Mouse (Mus musculus) kidney, postnatal 25 days (tissue): ENCODE results near the gene Ap2a1.
"Not testable (repeated sequence)": the region's sequence is repeated elsewhere in the genome, so short reads cannot be mapped to it uniquely, and the experiment has no call there.

Experiments
- DNase-seq, 2 experiments: peaks; one replicate each; pipeline ENCODE4 v3.0.0; 2021; ENCODE audit warnings: mixed read lengths in 2 of 2

Gene Ap2a1

GRCm38 (mm10) chr7:44893197-44893596 lies 36.1 kb downstream of the Ap2a1 start:
- DNase-seq, result no peak

- peak; percentile 96 for DNase-seq
Measured at GRCm38 (mm10) chr7:44892276-44892921, 36.9 kb downstream of the Ap2a1 start, which contains the start of gene Med25. Med25 (minus strand) TSS chr7:44892712.

- peak in 1 of 2 experiments; percentile 38 for DNase-seq
Measured at GRCm38 (mm10) chr7:44891611-44892010, 37.7 kb downstream of the Ap2a1 start.

- peak in 1 of 2 experiments; percentile 46 for DNase-seq
Measured at GRCm38 (mm10) chr7:44890737-44891136, 38.6 kb downstream of the Ap2a1 start.

- DNase-seq, result peak in 1 of 2 experiments; percentile 49
Measured at GRCm38 (mm10) chr7:44890180-44890579, 39.1 kb downstream of the Ap2a1 start.

- no peak for DNase-seq
Measured at GRCm38 (mm10) chr7:44888256-44889105, 40.8 kb downstream of the Ap2a1 start.

- DNase-seq, result no peak
Measured at GRCm38 (mm10) chr7:44886964-44887363, 42.3 kb downstream of the Ap2a1 start.

- no peak for DNase-seq
Measured at GRCm38 (mm10) chr7:44884637-44885036, 44.7 kb downstream of the Ap2a1 start.

- no peak for DNase-seq
Measured at GRCm38 (mm10) chr7:44883036-44883435, 46.3 kb downstream of the Ap2a1 start.

GRCm38 (mm10) chr7:44877833-44878232 lies 51.5 kb downstream of the Ap2a1 start:
- DNase-seq, result no peak

GRCm38 (mm10) chr7:44871774-44872173 lies 57.5 kb downstream of the Ap2a1 start:
- DNase-seq, result not testable (repeated sequence)

- no peak for DNase-seq
Measured at GRCm38 (mm10) chr7:44871181-44871580, 58.1 kb downstream of the Ap2a1 start.

- no peak for DNase-seq
Measured at GRCm38 (mm10) chr7:44870614-44871013, 58.7 kb downstream of the Ap2a1 start.

GRCm38 (mm10) chr7:44869697-44870528 lies 59.4 kb downstream of the Ap2a1 start, which contains the start of gene Ptov1:
Ptov1 (minus strand) TSS chr7:44869788.
- DNase-seq, result peak; percentile 93 to 97

- peak; percentile 70 to 87 for DNase-seq
Measured at GRCm38 (mm10) chr7:44868919-44869696, 60.2 kb downstream of the Ap2a1 start.

GRCm38 (mm10) chr7:44868465-44868864 lies 60.8 kb downstream of the Ap2a1 start:
- peak; percentile 40 to 69 for DNase-seq

- peak in 1 of 2 experiments; percentile 35 for DNase-seq
Measured at GRCm38 (mm10) chr7:44867802-44868201, 61.5 kb downstream of the Ap2a1 start.

- peak in 1 of 2 experiments; percentile 66 for DNase-seq
Measured at GRCm38 (mm10) chr7:44867010-44867702, 62.1 kb downstream of the Ap2a1 start.

- peak; percentile 60 to 89 for DNase-seq
Measured at GRCm38 (mm10) chr7:44866276-44867009, 62.9 kb downstream of the Ap2a1 start.
